Mouse (Mus musculus) MEL (cell line): ENCODE results near the gene Zfp865.

ENCODE experiments used
- BHLHE40 ChIP-seq: IDR thresholded peaks from 2 replicates; pipeline ENCODE4 v1.6.1; 2012; ENCODE audit warnings: low read depth, mild to moderate bottlenecking, inconsistent platforms, low read length, improper control_type of control experiment, borderline replicate concordance
- CTCF ChIP-seq, 3 experiments: IDR thresholded peaks in 2 of 3; conservative IDR thresholded peaks in 1 of 3; 2 replicates each; pipeline ENCODE4 v1.5.1; 2011 to 2012; ENCODE audit warnings: low read length in 3 of 3, low read depth in 2 of 3, mild to moderate bottlenecking in 2 of 3, improper control_type of control experiment in 1 of 3, inconsistent platforms in 1 of 3, mixed read lengths in 1 of 3, moderate library complexity in 1 of 3; ENCODE audit not compliant: control insufficient read depth in 1 of 3, insufficient read depth in 1 of 3, poor library complexity in 1 of 3, severe bottlenecking in 1 of 3
- EP300 ChIP-seq, 2 experiments: IDR thresholded peaks; 2 replicates each; pipeline ENCODE4 v1.6.1; 2011; ENCODE audit warnings: improper control_type of control experiment in 2 of 2, low read length in 2 of 2, low read depth in 1 of 2, mild to moderate bottlenecking in 1 of 2
- GATA1 ChIP-seq: IDR thresholded peaks from 2 replicates; pipeline ENCODE4 v1.6.1; 2011; ENCODE audit warnings: low read depth, low read length, improper control_type of control experiment
- MAFK ChIP-seq: IDR thresholded peaks from 2 replicates; pipeline ENCODE4 v1.6.1; 2011; ENCODE audit warnings: low read depth, mild to moderate bottlenecking, low read length, improper control_type of control experiment, borderline replicate concordance
- MEF2A ChIP-seq: IDR thresholded peaks from 2 replicates; pipeline ENCODE4 v1.6.1; 2014; ENCODE audit warnings: low read depth, mild to moderate bottlenecking, inconsistent platforms, low read length, improper control_type of control experiment; ENCODE audit not compliant: poor library complexity, insufficient replicate concordance, severe bottlenecking; ENCODE audit errors: extremely low read depth
- NELFE ChIP-seq: IDR thresholded peaks from 2 replicates; pipeline ENCODE4 v1.6.1; 2011; ENCODE audit warnings: low read depth, low read length, improper control_type of control experiment
- NRF1 ChIP-seq: IDR thresholded peaks from 2 replicates; pipeline ENCODE4 v1.6.1; 2014; ENCODE audit warnings: low read depth, mild to moderate bottlenecking, inconsistent platforms, low read length, improper control_type of control experiment, moderate library complexity; ENCODE audit not compliant: poor library complexity, insufficient read depth, severe bottlenecking
- POLR2A ChIP-seq, 2 experiments: IDR thresholded peaks; 2 replicates each; pipeline ENCODE4 v1.6.1; 2011 to 2012; ENCODE audit warnings: low read length in 2 of 2, mild to moderate bottlenecking in 2 of 2, control low read depth in 1 of 2, improper control_type of control experiment in 1 of 2, low read depth in 1 of 2, moderate library complexity in 1 of 2; ENCODE audit not compliant: control insufficient read depth in 1 of 2, insufficient read depth in 1 of 2, poor library complexity in 1 of 2
- RAD21 ChIP-seq: IDR thresholded peaks from 2 replicates; pipeline ENCODE4 v1.6.1; 2011; ENCODE audit warnings: mild to moderate bottlenecking, low read depth, low read length, improper control_type of control experiment
- TAL1 ChIP-seq: IDR thresholded peaks from 2 replicates; pipeline ENCODE4 v1.6.1; 2012; ENCODE audit warnings: mild to moderate bottlenecking, inconsistent platforms, low read length, moderate library complexity, mixed read lengths
- UBTF ChIP-seq: IDR thresholded peaks from 2 replicates; pipeline ENCODE4 v1.6.1; 2012; ENCODE audit warnings: low read depth, mild to moderate bottlenecking, inconsistent platforms, low read length, improper control_type of control experiment, moderate library complexity, borderline replicate concordance; ENCODE audit not compliant: insufficient read depth
- USF2 ChIP-seq, 2 experiments: IDR thresholded peaks; 2 replicates each; pipeline ENCODE4 v1.6.1; 2011 to 2012; ENCODE audit warnings: improper control_type of control experiment in 2 of 2, low read length in 2 of 2, borderline replicate concordance in 1 of 2, inconsistent platforms in 1 of 2, low read depth in 1 of 2, mild to moderate bottlenecking in 1 of 2; ENCODE audit not compliant: insufficient read depth in 1 of 2

- TF ChIP-seq USF2 (IDR thresholded peaks at IDR 0.05; ENCODE audit: borderline replicate concordance in 1 of 2, insufficient read depth in 1 of 2, low read depth in 1 of 2, low read length in 2 of 2) (no peak), CTCF (IDR thresholded peaks at IDR 0.05 in 2 of 3, conservative IDR thresholded peaks at IDR 0.05 in 1 of 3; ENCODE audit: control insufficient read depth in 1 of 3, insufficient read depth in 1 of 3, low read depth in 2 of 3, low read length in 3 of 3, poor library complexity in 1 of 3, severe bottlenecking in 1 of 3) (no peak), POLR2A (IDR thresholded peaks at IDR 0.05; ENCODE audit: control insufficient read depth in 1 of 2, insufficient read depth in 1 of 2, low read depth in 1 of 2, low read length in 2 of 2, poor library complexity in 1 of 2) (no peak), BHLHE40 (no peak), NRF1 (no peak), EP300 (IDR thresholded peaks at IDR 0.05; ENCODE audit: low read depth in 1 of 2, low read length in 2 of 2) (no peak), NELFE (no peak), TAL1 (no peak), MAFK (no peak), GATA1 (no peak), UBTF (no peak), RAD21 (no peak), MEF2A (no peak)
These were observed 36.6 kb downstream of the Zfp865 start for GRCm38 (mm10) chr7:5056651-5057263.
